Mouse (Mus musculus): ENCODE measurements around the gene Rdh7.
"Not testable (repeated sequence)": the region's sequence is repeated elsewhere in the genome, so short reads cannot be mapped to it uniquely, and the experiment has no call there.

Gene Rdh7

DNA sequence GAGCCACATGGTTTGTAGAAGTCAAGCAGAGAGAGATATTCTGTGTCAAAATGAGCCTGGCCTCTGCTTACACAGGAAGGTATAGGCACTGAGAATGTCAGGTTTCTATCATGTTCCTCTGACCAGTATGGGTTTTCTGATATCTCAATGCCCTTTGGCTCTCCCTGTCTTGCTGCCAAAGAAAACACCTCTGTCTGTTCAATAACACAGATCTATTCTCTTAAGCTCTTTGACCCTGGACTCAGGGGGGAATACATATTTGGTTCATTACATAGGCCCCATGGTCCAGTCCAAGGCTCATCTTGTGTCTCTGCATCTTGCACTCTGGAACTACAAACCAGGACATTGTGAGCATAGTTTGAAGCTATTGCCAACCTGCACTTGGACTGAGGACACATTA lies at the start of gene Rdh7:
TSS of gene Rdh7 (minus strand) at position 213 of the 400 bp plus-strand sequence.
- DNase-seq (ENCODE audit: low read depth, low spot score) = no peak

DNA sequence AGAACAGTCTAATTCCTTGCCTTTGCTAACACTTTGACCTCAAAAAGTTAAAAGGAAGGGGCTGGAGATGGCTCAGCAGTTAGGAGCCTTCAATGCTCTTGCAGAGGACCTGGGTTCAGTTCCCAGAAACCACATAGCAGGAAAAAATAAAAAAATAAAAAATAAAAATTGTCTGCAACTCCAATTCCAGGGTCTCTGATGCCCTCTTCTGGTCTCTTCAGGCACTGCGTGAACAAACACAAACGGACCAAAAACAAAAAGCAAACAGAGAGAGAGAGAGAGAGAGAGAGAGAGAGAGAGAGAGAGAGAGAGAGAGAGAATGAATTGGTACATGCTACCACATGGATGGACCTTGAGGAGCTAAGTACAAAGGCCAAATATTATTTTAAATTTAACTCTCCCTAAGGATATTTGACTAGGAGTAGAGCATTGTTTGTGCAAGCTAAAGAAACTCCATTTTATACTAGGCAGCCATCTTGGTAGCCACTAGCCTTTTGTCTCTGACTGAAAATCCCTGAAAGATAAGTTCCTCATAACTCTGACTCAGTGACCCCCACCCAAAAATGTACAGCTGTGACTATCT lies 48.9 kb upstream of the Rdh7 start:
- DNase-seq (ENCODE audit: low read depth, low spot score) = peak; percentile 35

DNA sequence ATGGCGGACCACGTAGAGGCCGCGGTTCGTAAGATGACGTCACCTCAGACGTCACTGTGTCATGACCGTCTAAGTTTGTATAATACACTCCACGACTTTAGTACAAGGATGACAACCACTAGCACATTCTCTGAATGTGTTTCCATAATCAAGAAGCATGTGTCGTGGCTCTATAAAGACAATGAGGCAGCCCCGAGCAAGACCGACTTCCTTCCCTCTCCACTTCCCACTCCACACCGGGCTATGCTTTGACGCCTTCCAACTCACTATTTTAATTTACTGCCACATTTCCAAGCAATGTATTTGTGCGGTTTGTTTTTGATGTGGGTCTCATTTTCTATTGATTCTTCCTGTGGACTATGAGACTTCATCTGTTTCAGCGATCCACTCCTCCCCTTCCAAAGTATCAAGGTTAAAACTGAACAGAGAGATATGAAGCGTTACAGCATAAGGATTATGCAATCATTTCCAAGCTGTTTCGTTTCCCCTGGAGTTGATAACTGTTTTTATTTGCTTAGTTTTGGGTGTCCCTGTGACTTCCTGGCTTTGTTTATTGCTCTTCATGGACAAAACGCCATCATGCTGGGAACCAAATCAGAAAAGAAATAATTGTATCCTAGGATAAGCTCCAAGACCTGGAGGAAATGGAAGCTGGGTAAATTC lies 48.3 kb upstream of the Rdh7 start:
- DNase-seq (ENCODE audit: low read depth, low spot score) = no peak

DNA sequence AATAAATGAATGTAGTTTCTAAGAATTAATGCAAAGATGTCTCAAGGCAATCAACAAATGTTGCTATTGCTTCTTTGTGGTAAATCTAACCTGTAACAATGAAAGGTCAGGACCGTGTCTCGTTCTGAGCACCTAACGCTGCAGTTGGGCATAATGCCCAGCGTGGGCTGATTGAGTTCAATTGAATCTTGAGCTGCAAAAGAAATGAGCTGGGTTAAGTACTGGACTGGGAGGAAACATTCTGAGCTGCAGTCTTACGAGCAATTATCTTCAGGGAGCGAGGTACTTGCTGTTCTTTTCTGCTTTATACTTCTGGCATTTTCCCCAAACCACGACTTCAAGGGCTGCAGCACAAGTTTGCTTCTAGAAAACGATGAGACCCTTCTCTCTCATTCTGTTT lies 47.7 kb upstream of the Rdh7 start:
- no peak for DNase-seq (ENCODE audit: low read depth, low spot score)

DNA sequence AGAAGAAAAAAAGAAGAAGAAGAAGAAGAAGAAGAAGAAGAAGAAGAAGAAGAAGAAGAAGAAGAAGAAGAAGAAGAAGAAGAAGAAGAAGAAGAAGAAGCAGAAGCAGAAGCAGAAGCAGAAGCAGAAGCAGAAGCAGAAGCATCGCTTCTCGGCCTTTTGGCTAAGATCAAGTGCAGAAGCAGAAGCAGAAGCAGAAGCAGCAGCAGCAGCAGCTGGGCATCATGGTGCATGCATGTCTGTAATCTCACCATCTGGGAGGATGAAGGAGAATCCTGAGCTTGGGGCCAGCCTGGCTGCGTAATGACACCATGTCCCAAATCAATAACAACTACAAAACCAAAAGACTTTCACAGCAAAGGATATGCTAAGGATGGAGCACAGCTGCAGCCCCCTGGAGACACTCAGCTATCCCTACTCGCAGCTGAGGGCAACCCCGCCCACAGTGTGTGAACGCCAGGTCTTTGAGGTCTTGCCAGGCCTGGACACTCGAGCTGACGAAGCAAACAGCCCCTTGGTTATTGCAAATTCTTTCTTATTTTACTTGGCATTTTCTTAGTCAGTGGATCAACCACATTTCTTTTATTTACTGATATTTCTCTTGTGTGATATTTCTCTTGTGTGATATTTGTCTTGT lies 43.8 kb upstream of the Rdh7 start:
- no peak for DNase-seq (ENCODE audit: low read depth, low spot score)

DNA sequence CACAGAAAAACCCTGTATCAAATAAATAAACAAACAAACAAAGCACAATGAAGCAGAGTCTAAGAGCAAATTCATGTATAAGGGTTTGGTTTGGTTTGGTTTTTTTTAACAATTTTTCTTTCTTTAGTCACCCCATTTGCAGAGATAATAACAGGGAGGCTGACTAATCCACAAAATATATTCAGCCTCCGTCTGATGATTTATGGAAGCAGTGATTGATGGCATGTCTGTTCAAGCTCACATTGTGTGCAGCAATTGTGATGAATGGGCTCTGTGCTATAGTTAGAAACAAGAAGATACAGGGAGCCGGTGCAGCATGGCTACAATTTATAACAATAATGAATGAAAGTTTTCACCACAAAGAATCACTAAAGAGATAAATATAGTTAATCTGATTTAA lies 39.1 kb upstream of the Rdh7 start:
- DNase-seq (ENCODE audit: low read depth, low spot score) = no peak

DNA sequence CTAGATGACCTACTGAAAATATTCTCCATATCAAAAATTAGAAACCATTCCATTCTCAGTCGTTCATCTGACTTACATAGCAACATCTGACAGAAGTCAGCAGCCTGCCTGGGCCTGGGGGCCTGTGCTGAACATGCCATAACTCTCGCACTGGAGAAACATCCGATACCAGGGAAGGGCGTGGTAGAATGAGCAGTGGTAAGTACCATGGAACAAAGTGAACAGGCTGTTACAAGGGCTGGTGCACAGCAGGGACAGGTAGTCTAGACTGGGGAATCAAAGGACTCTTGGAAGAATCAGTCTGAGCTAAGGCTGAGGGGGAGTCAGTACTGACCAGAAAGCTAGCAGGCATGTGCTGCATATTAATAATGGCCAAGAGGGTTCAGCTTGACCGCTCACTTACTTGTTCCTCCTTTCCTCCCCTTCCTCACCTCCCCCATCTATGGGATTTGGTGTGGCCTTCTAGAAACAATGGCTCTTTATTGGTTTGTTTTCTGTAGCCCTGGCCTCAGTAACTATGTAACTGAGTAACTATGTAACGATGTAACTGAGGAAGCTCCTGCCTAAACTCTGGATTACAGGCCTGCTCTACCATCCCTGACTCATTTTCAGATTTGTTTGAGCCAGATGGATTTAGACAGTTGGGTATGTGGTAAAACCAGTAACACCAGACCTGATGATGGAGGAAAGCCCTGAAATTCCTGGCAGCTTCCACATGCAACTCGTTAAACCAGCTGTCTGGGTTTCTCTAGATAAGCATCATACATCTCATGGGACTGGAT lies 36.2 kb upstream of the Rdh7 start:
- DNase-seq (ENCODE audit: low read depth, low spot score) = no peak

DNA sequence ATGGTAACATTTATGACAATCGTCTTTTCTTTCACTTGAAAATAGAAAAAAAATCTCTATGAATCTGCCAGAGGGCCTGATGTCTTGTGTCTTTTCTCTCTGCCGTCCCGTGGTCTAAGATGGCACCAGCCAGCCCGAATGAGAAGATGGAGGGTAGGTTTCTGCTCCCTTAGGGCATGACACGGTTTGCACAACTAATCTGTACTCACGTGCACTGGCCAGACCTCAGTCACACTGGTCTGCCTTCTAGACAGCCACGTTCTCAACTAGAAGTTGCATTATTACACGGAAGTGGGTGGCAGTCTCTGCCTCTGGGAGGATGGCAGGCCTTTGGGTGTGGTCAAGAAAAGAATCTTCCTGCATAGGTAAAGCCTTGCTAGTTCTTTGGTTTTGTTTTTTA lies 34.4 kb upstream of the Rdh7 start:
- DNase-seq (ENCODE audit: low read depth, low spot score) = no peak

DNA sequence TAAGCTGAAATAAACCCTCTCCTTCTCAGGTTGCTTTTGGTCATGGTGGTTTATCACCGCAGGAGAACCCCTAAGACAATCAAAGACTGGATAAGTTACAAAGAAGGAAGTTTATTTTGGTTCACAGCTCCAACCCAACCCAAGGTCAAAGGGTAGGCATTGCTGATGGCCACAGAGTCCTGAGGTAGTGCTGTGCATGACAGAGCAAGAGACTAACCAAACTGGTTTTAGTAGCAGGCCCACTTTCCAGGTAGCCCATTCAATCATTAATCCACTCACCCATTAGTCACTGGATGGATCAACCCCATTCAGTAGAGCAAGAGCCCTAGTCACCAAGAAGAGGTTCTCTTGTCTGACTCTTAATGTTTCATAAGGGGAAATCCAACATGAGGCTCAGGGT lies 33.6 kb upstream of the Rdh7 start:
- no peak for DNase-seq (ENCODE audit: low read depth, low spot score)

DNA sequence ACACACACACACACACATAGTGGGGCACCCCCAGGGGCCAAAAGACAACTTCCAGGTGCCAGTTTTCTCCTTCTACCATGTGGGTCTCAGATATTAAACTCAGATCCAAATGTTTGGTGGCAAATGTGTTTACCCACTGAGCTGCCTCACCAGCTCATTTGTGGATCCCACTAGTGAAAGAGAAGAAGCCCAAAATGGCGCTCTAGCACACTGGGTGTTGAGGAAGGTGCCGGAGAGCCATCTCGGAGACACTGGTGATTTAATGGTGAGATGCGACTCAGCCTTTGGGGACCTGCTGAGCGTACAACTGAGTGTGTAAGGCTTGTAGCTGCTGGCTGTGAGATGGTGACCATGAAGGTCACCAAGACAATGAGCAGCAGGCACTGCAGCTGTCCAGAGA lies 29.0 kb upstream of the Rdh7 start:
- DNase-seq (ENCODE audit: low read depth, low spot score) = no peak

DNA sequence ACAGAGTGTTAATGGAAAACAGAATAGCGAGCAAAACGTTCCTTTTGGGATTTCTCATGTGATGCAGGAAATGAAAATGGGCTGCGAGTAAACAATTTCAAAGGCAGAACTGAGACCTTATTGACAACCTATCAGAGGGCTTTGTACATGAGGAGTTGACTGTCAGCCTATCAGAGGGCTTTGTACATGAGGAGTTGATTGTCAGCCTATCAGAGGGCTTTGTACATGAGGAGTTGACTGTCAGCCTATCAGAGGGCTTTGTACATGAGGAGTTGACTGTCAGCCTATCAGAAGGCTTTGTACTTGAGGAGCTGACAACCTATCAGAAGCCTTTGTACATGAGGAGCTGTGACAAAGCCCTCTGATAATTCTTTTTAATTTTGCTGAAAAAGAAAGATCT lies 28.6 kb upstream of the Rdh7 start:
- DNase-seq (ENCODE audit: low read depth, low spot score) = not testable (repeated sequence)

DNA sequence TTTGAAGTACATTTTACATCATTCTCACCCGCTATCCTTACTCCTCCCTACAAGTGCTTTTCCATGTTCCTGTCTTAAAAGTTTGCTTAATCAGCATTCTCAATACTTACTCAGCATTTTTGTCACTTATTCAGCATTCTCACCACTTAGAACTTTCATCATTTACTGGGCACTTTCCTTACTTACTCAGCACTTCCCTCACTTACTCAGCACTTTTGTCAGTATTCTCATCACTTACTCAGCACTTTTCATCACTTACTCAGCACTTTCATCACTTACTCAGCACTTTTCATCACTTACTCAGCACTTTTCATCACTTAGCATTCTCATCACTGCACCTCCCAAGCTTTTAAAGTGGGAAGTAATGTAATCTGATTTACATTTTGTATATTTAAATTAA lies 27.0 kb upstream of the Rdh7 start:
- no peak for DNase-seq (ENCODE audit: low read depth, low spot score)

DNA sequence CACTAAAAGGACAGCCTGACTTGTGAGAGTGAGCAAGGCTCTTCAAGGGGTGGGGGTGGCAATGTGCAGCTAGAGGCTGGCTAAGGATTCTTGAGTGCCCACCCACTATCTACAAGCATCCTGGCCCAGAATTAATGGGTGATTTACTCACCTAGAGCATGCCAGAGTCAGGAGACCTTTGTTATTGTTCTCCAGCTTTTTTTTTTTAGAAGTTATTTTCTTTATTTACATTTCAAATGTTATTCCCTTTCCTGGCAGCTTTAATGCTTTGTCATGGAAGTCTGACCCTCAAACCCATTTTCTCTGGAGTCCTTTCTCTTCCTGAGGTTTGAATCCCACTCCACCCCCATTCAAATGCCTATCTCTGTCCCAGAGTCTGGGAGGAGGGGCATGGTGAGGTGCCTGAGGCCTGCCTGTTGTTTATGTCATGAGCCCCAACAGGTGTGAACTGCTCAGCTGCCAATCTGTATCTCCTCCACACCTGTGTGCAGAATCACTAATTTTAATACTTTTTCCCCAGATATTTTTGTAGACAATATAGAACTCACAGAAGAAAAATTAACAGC lies 18.9 kb upstream of the Rdh7 start:
- DNase-seq (ENCODE audit: low read depth, low spot score) = no peak

DNA sequence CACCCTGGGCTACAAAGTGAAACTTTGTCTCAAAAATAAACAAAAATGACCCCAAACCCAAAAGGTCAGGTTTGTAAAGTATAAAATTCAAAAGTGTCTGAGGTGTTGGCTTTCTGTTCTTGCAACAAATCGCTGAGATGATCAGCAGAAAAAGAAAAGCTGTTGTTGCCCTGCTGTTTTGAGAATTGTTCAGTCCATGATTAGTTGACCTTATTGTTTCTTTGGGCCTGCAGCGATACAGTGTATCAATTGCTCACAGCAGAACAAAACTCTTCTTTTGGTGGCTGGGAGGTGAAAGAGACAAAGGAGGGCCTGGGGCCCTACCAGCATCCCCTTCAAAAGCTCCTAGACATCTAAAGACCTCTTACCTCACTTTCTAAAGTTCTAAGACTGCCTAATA lies 17.5 kb upstream of the Rdh7 start:
- DNase-seq (ENCODE audit: low read depth, low spot score) = no peak

DNA sequence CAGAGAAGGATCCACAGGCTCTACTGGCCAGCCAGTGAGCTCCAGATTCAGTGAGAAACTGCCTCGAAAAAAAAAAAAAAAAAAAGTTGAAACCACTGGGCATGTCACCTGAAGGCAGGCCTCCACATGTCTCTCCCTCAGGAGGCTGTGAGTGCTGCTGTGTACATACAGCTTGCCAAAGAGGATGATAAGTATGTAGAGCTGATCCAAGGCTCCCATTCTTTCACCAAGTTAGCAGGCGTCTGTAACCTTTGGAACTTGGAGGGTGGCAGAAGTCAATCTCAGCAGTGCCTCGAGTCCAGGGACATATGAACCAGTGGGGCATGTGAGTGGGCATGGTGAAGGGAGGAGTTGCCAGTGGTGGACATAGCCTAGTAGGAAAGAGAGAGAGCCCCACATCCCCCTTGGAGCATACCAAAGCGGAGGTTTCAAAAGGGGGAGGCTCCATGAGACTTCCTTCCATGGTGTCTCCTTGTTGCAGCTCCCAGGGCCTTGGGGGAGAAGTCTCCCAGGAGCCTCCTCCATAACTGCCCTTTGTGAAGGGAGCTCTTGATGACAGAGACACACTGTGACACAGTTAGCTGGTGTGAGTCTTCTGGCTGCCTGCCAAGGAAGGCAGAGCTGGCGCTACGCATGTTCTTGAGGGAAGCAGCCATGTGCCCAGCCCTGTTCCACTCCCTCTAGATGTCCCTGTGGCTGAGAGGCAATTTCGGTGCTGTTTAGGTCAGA lies 16.3 kb upstream of the Rdh7 start:
- no peak for DNase-seq (ENCODE audit: low read depth, low spot score)

DNA sequence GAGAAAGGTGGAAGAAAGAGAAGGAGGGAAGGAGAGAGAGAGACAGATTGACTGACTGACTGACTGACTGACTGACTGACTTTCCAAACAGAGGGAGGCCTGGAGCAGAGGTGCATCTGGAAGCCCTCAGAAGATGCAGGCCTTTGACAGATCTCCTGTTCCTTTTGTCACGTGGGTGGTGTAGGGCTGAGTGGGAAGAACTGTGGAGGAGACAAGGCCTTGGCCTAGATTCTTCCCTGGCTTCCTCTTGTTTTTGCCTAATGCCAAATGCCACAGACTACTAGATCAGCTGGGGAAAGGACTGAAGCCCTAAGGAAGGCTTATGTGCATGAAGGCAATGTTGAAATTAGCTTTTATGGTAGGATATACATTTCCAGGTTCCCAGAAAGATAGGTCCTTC lies 14.5 kb upstream of the Rdh7 start:
- no peak for DNase-seq (ENCODE audit: low read depth, low spot score)

DNA sequence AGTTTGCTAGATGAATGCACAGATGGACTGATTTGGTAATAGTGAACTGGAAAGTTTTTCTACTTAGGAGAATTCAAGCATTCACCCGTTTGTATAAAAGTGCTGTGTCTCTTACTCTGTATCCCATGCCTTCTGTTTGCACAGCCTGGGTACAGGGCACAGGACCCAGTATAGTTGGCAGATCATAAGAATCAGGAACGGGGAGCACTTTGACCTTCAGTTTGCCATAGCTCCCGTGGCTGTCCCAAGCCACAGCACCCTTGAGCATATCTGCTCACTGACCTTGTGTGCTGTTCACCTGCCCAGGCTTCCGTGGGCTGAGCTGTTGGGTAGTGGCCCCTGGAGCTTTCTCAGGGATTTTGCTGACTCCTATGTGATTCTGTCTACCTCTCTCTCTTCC lies 13.1 kb upstream of the Rdh7 start:
- no peak for DNase-seq (ENCODE audit: low read depth, low spot score)

DNA sequence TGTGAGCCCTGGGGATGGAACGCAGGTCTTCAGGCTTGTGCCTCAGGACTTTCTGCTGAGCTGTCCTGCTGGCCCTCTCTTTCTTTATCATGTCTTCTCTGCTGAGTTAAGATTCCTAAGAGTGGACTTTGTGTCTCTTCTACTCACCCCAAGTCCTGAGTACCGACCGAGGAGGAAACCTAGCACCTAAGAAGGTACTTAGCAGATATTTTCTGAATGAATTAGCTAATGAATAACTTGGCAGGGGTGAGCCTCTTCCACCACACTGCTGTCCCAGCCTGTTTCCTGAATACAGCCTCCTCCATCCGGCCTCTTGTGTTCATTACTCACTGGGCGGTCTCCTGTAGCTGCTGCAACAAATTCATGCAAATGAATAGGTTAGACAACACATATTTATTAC lies 11.2 kb upstream of the Rdh7 start:
- no peak for DNase-seq (ENCODE audit: low read depth, low spot score)

DNA sequence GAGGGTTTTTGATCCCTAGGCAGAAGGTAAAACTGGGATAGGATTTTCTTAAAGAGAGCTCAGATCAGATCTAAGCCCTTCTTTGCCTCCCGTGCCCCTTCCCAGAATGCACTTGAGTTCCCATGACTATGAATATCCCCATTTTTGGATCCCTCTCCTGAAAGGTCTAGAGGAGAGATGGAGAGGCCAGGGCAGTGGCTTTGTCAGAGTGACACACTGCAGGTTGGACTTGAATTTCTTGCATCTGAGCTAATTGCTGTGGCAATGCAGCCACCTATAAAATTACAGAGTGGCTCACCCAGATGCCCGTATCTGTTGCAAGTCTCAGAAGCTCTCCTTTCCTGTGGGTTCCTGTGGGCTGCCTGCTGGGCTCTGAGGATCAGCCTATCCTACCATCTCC lies 9.6 kb upstream of the Rdh7 start, which contains the start of gene Sdr9c7:
TSS of gene Sdr9c7 (plus strand) at position 301 of the 400 bp plus-strand sequence.
- no peak for DNase-seq (ENCODE audit: low read depth, low spot score)

DNA sequence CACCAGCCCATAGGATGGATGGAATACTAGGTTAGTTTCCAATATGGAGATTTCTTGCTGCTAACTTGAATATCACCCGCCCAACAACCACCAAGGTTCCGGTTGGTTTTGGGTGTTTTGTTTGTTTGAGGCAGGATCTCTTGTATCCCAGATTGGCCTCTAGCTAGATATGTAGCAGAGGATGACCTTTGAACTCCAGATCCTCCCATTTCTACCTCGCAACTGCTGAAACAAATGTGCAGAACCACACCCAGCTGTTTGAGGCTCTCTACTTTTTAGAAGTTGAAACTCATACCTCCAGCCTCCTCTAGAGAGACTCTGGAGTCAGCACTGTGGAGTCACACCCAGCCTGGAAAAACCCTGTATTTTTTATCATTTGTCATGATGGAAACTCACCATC lies 8.9 kb upstream of the Rdh7 start:
- DNase-seq (ENCODE audit: low read depth, low spot score) = no peak

DNA sequence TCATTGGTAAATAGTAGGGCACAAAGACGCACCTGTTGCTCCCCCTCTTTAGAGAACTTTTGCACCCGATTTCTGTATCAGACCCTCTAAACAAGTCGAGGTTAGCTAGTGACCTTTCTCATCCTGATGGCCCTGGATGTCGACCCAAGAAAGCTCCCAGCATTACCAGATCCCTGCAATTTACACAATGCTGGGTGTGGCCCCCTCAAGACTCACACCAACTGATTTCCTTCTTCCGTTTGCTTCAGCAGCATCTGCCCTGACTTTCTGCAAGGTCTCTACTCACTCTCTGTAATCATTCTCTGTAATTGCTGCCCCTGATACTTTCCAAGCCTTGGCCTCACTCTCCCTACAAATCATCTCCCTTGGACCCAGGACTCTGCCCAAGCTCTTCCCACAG lies 8.1 kb upstream of the Rdh7 start:
- no peak for DNase-seq (ENCODE audit: low read depth, low spot score)

Measured in retina, postnatal 7 days (tissue).